Mouse (Mus musculus) liver, adult 2 months (tissue): ENCODE data around the gene Npm3. TPM values are rescaled to one million over a fixed set of nuclear protein-coding genes. Genes with fewer than 3 reads are reported as not detected.
A peak's percentile ranks its signal among the peaks of the same experiment; 100 is the strongest.

Experiments used
- DNase-seq: peaks from one replicate; pipeline ENCODE4 v3.0.0-alpha.2; 2011; ENCODE audit warnings: low read depth, low spot score; ENCODE audit errors: extremely low read depth
- H3K27ac ChIP-seq: fragments of 200-500 bp; replicated peaks from 2 replicates; pipeline ENCODE4 v1.5.1; 2012; ENCODE audit warnings: low read depth, mild to moderate bottlenecking, control low read depth, inconsistent platforms, low read length; ENCODE audit not compliant: insufficient read depth
- H3K27me3 ChIP-seq: fragments of 200-500 bp; 2 replicates; pipeline ENCODE4 v1.6.1; 2012; ENCODE audit warnings: mild to moderate bottlenecking, moderate library complexity, low read length, inconsistent platforms; ENCODE audit not compliant: control insufficient read depth, insufficient read depth
- H3K36me3 ChIP-seq: fragments of 200-500 bp; 2 replicates; pipeline ENCODE4 v1.6.1; 2012; ENCODE audit warnings: low read length, inconsistent platforms; ENCODE audit not compliant: control insufficient read depth, insufficient read depth
- H3K4me1 ChIP-seq: fragments of 200-500 bp; 2 replicates; pipeline ENCODE4 v1.6.1; 2011; ENCODE audit warnings: low read length; ENCODE audit not compliant: control insufficient read depth, insufficient read depth
- H3K4me3 ChIP-seq: fragments of 200-500 bp; 2 replicates; pipeline ENCODE4 v1.5.1; 2011; ENCODE audit warnings: low read depth, mild to moderate bottlenecking, control low read depth, low read length, moderate library complexity; ENCODE audit not compliant: insufficient read depth
- H3K79me2 ChIP-seq: fragments of 200-500 bp; 2 replicates; pipeline ENCODE4 v1.6.1; 2012; ENCODE audit warnings: inconsistent platforms, mild to moderate bottlenecking, low read length, moderate library complexity; ENCODE audit not compliant: control insufficient read depth, insufficient read depth
- H3K9ac ChIP-seq: fragments of 200-500 bp; 2 replicates; pipeline ENCODE4 v1.6.1; 2012; ENCODE audit warnings: low read depth, mild to moderate bottlenecking, control low read depth, inconsistent platforms, low read length
- CTCF ChIP-seq: fragments of 200-500 bp; IDR thresholded peaks from 2 replicates; pipeline ENCODE4 v1.5.1; 2011; ENCODE audit warnings: low read depth, low read length, control low read depth
- POLR2A ChIP-seq: fragments of 200-500 bp; IDR thresholded peaks from 2 replicates; pipeline ENCODE4 v1.6.1; 2011; ENCODE audit warnings: low read length, control low read depth; ENCODE audit not compliant: insufficient read depth; ENCODE audit errors: extremely low read depth
- WGBS: fragments of 180-500 bp; shearing (Covaris S2); methylation state at CpG from one replicate; pipeline ENCODE4 v1.1.7; 2018; 5-methylcytosine and 5-hydroxymethylcytosine counted together
- polyA plus RNA-seq: library from polyadenylated mRNA; depleted of rRNA; stranded (reverse); fragments of >200 nt; gene quantifications from 2 replicates; pipeline ENCODE4 v1.2.3, GENCODE M21; 2012; rRNA removed
- total RNA-seq: library from RNA; depleted of rRNA; stranded (reverse); fragments of >200 nt; gene quantifications from 2 replicates; pipeline ENCODE4 v1.2.3, GENCODE M21; 2014; rRNA removed

The Npm3 gene
- total and polyA plus RNA-seq, 2 experiments = 23.0 to 32.2 TPM

GRCm38 (mm10) chr19:45725677-45726277 lies 23.6 kb downstream of the Npm3 start:
- 60% methylated on average over 14 of the region's 14 CpGs for WGBS
- H3K79me2 ChIP-seq = no peaks in the 10 kb centered on the region
- no peak overlapping the region for H3K27ac ChIP-seq
- TF ChIP-seq POLR2A (no peak), CTCF (no peak)
- H3K4me1 ChIP-seq = no peaks in the 10 kb centered on the region
- no peak for DNase-seq
- no peak overlapping the region for H3K4me3 ChIP-seq
- H3K36me3 ChIP-seq = no peaks in the 10 kb centered on the region
- no peaks in the 10 kb centered on the region for H3K27me3 ChIP-seq
- H3K9ac ChIP-seq = no peak overlapping the region

GRCm38 (mm10) chr19:45722188-45722587 lies 27.2 kb downstream of the Npm3 start:
- 0 out of 2 replicates have a peak, but pooled peaks cover 4% of the 10 kb centered on the region for H3K27me3 ChIP-seq
- H3K79me2 ChIP-seq = no peaks in the 10 kb centered on the region
- no peak overlapping the region for H3K27ac ChIP-seq
- no peaks in the 10 kb centered on the region for H3K36me3 ChIP-seq
- no peak overlapping the region for H3K9ac ChIP-seq
- no peaks in the 10 kb centered on the region for H3K4me1 ChIP-seq
- H3K4me3 ChIP-seq = no peak overlapping the region
- no peak for DNase-seq
- WGBS = 72% methylated on average over 5 of the region's 5 CpGs
- TF ChIP-seq CTCF (peak; percentile 11; the same call in 1 of the 2 replicates), POLR2A (no peak)

- WGBS = 87% methylated on average over 3 of the region's 3 CpGs
- TF ChIP-seq CTCF (no peak), POLR2A (no peak)
- no peak for DNase-seq
These were observed 31.1 kb downstream of the Npm3 start for GRCm38 (mm10) chr19:45718286-45718685.

GRCm38 (mm10) chr19:45717493-45718220 lies 31.7 kb downstream of the Npm3 start:
- 0 out of 2 replicates have a peak, but pooled peaks cover 4% of the 10 kb centered on the region for H3K27me3 ChIP-seq
- no peak for TF ChIP-seq POLR2A
- TF ChIP-seq CTCF = no peak
- whole genome bisulfite sequencing = 24% methylated on average over 16 of the region's 16 CpGs
- H3K79me2 ChIP-seq = no peaks in the 10 kb centered on the region
- DNase-seq = no peak
- H3K4me3 ChIP-seq = no peak overlapping the region
- no peak overlapping the region for H3K27ac ChIP-seq
- no peaks in the 10 kb centered on the region for H3K4me1 ChIP-seq
- H3K36me3 ChIP-seq = no peaks in the 10 kb centered on the region
- H3K9ac ChIP-seq = no peak overlapping the region

More at GRCm38 (mm10) chr19:45718286-45718685, 31.1 kb downstream of the Npm3 start:
- Histone ChIP-seq H3K79me2 (no peaks in the 10 kb centered on the region), H3K4me3 (no peak overlapping the region), H3K4me1 (no peaks in the 10 kb centered on the region), H3K36me3 (no peaks in the 10 kb centered on the region), H3K27me3 (0 out of 2 replicates have a peak, but pooled peaks cover 4% of the 10 kb centered on the region), H3K27ac (no peak overlapping the region), H3K9ac (no peak overlapping the region)

GRCm38 (mm10) chr19:45708704-45709103 lies 40.7 kb downstream of the Npm3 start:
- Histone ChIP-seq H3K9ac (no peak overlapping the region), H3K79me2 (no peaks in the 10 kb centered on the region), H3K27me3 (0 out of 2 replicates have a peak, but pooled peaks cover 2% of the 10 kb centered on the region), H3K36me3 (no peaks in the 10 kb centered on the region), H3K27ac (no peak overlapping the region), H3K4me3 (no peak overlapping the region), H3K4me1 (no peaks in the 10 kb centered on the region)
- no peak for TF ChIP-seq CTCF
- no peak for TF ChIP-seq POLR2A
- WGBS = 56% methylated on average over 3 of the region's 3 CpGs
- DNase-seq = no peak

Other genes with a start within 250 kb of the Npm3 start
- gene Poll, start 189.1 kb downstream of the Npm3 start, total RNA-seq = 6.1 TPM in 2 replicates
- gene Poll, start 189.1 kb downstream of the Npm3 start, polyA plus RNA-seq = 7.1 and 7.3 TPM in 2 replicates
- gene Gm17018, start 189.0 kb downstream of the Npm3 start, total RNA-seq = 5.5 and 6.0 TPM in 2 replicates
- gene Gm17018, start 189.0 kb downstream of the Npm3 start, polyA plus RNA-seq = 2.8 and 3.0 TPM in 2 replicates
- 10.0 and 14.6 TPM in 2 replicates for gene Fbxw4, start 89.3 kb downstream of the Npm3 start, total RNA-seq
- 41.5 and 44.6 TPM in 2 replicates for gene Fbxw4, start 89.3 kb downstream of the Npm3 start, polyA plus RNA-seq
- not detected in 2 replicates for gene Fgf8, start 6.7 kb downstream of the Npm3 start, total RNA-seq
- not detected in 2 replicates for gene Fgf8, start 6.7 kb downstream of the Npm3 start, polyA plus RNA-seq
- gene Mgea5, start 34.2 kb upstream of the Npm3 start, total RNA-seq = 44.3 and 51.1 TPM in 2 replicates
- gene Mgea5, start 34.2 kb upstream of the Npm3 start, polyA plus RNA-seq = 9.4 and 11.1 TPM in 2 replicates
- not detected in 2 replicates for gene Kcnip2, start 66.5 kb upstream of the Npm3 start, total RNA-seq
- gene Kcnip2, start 66.5 kb upstream of the Npm3 start, polyA plus RNA-seq = 0.02 and 0.04 TPM in 2 replicates
- 3.8 and 4.2 TPM in 2 replicates for gene Armh3, start 248.9 kb upstream of the Npm3 start, total RNA-seq
- 4.9 and 5.2 TPM in 2 replicates for gene Armh3, start 248.9 kb upstream of the Npm3 start, polyA plus RNA-seq